ENCODE assay signal across 15 mouse cellular contexts in the genomic region with DNA sequence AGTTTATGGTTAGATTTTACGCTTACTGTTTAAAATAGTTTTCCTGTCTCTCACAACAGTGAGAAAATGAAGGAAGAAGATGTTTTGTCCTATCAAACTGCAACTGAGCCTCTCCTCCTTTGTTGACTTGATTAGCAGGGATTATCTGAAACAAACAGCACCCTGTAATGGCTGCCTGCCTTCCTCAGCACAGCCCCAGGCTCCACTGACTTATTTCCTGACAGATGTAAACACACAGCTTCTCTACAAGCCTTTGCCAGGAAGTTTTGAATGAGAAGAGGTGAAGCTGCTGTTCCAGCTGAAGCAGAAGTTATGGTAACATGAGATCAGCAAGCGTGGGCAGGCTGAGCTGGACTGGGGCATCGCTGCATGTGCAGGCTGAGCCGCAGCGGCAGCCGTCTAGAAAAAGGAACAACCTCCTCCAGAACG. TPM values are rescaled to one million over a fixed set of nuclear protein-coding genes. Genes with fewer than 3 reads are reported as not detected.
DNase-seq lines count a peak whose midpoint lies in the region; ATAC-seq lines count a peak whose summit lies in the region.
"Had no signal": no experiment of that assay in that cellular context is flagged by ENCODE, and none has a peak within 500 bp of the region (broad histone marks: within the 10 kb centered on the region; RNA-seq: fewer than 3 reads in every experiment).

No protein-coding gene starts in this region.

- no peak overlapping the region for H3K9ac ChIP-seq in embryonic facial prominence, embryonic 14.5 days (ENCODE audit: low read depth, low read length)
- H3K9ac ChIP-seq in lung, embryonic 16.5 days (ENCODE audit: low read length) = no peak overlapping the region

- H3K4me1 ChIP-seq in embryonic facial prominence, embryonic 14.5 days (ENCODE audit: control insufficient read depth, insufficient read depth, low read length) = no peaks in the 10 kb centered on the region
- H3K4me1 ChIP-seq in lung, embryonic 16.5 days (replicated peaks; ENCODE audit: control insufficient read depth, insufficient read depth, low read length) = peaks cover 7% of the 10 kb centered on the region; the same call in 1 of the 2 replicates

- 14% methylated on average over 7 of the region's 7 CpGs for WGBS in embryonic facial prominence, embryonic 14.5 days
- WGBS in lung, embryonic 16.5 days = 25% methylated on average over 7 of the region's 7 CpGs

- peak; percentile 44; the same call in 1 of the 2 replicates for ATAC-seq in embryonic facial prominence, embryonic 14.5 days (ENCODE audit: low read depth)
- ATAC-seq in lung, embryonic 16.5 days (ENCODE audit: low read depth) = peak; percentile 76

- H3K36me3 ChIP-seq in embryonic facial prominence, embryonic 14.5 days (ENCODE audit: control insufficient read depth, insufficient read depth, low read length) = no peaks in the 10 kb centered on the region
- no peaks in the 10 kb centered on the region for H3K36me3 ChIP-seq in lung, embryonic 16.5 days (ENCODE audit: control insufficient read depth, insufficient read depth, low read length)
- H3K36me3 ChIP-seq: G1E had no signal

- peak; percentile 76 for DNase-seq in 416B (ENCODE audit: low read depth)
- peak; percentile 50 for DNase-seq in A20 (ENCODE audit: low read depth, low spot score)
- peak; percentile 64 for DNase-seq in embryonic facial prominence, embryonic 14.5 days (ENCODE audit: low spot score)
- DNase-seq in natural killer cell, adult 2 months (ENCODE audit: low spot score in 2 of 2) = no peak
- DNase-seq in thymus, postnatal 0 days (ENCODE audit: low spot score) = no peak
- no peak for DNase-seq in layer of hippocampus, postnatal 25 days (ENCODE audit: extremely low spot score in 1 of 2, low spot score in 1 of 2)
- DNase-seq: adrenal gland, adult 2 months; cerebellum, adult 18-20 months; gastrocnemius, postnatal 14 days; kidney, postnatal 25 days had no signal

- H3K4me3 ChIP-seq in embryonic facial prominence, embryonic 14.5 days (ENCODE audit: low read depth, low read length) = no peak overlapping the region
- H3K4me3 ChIP-seq in lung, embryonic 16.5 days (ENCODE audit: low read length) = no peak overlapping the region
- H3K4me3 ChIP-seq: erythroblast, embryonic 14.5 days had no signal

- H3K9me3 ChIP-seq in embryonic facial prominence, embryonic 14.5 days (ENCODE audit: control insufficient read depth, low read length) = no peaks in the 10 kb centered on the region
- no peaks in the 10 kb centered on the region for H3K9me3 ChIP-seq in lung, embryonic 16.5 days (ENCODE audit: control insufficient read depth, low read length)
- H3K9me3 ChIP-seq: G1E had no signal

- H3K27me3 ChIP-seq in embryonic facial prominence, embryonic 14.5 days (replicated peaks; ENCODE audit: control insufficient read depth, insufficient read depth, low read length) = no peaks in the 10 kb centered on the region
- no peaks in the 10 kb centered on the region for H3K27me3 ChIP-seq in lung, embryonic 16.5 days (ENCODE audit: control insufficient read depth, insufficient read depth, low read depth, low read length)

- H3K27ac ChIP-seq in embryonic facial prominence, embryonic 14.5 days (replicated peaks; ENCODE audit: low read depth, low read length) = no peak overlapping the region
- peak overlapping the region; percentile 39 for H3K27ac ChIP-seq in lung, embryonic 16.5 days (ENCODE audit: low read length)

- H3K4me2 ChIP-seq in embryonic facial prominence, embryonic 14.5 days (ENCODE audit: low read depth, low read length) = no peak overlapping the region
- no peak overlapping the region for H3K4me2 ChIP-seq in lung, embryonic 16.5 days (ENCODE audit: low read depth, low read length)

RNA-seq across cellular contexts. Expression of gene Efcab10, which starts 8.6 kb away (rescaled TPM):
- polyA plus RNA-seq in embryonic facial prominence, embryonic 14.5 days (2014; fragmentation: Nextera tagmentation; extraction: Ambion mirVana) = 2.5 and 5.0 TPM in 2 replicates
- 4.0 and 6.0 TPM in 2 replicates for polyA plus RNA-seq in lung, embryonic 16.5 days (2015; fragmentation: Nextera tagmentation; extraction: Ambion mirVana)
- 0.36 and 0.46 TPM in 2 replicates for polyA plus RNA-seq in thymus, postnatal 0 days (2015; fragmentation: Nextera tagmentation; extraction: Ambion mirVana)
- 1 to 10 TPM; 2.2 to 3.2 TPM for total RNA-seq in layer of hippocampus, postnatal 25 days (2021)
- total RNA-seq: G1E; gastrocnemius, postnatal 14 days; neutrophil, adult 5-6 weeks had no signal
- polyA plus RNA-seq: adrenal gland, adult 2 months; erythroblast, embryonic 14.5 days; G1E; small intestine, adult 2 months had no signal

RNA-seq across cellular contexts. Expression of gene Twistnb, which starts 26.2 kb away (rescaled TPM):
- 46.3 and 59.2 TPM in 2 replicates for polyA plus RNA-seq in embryonic facial prominence, embryonic 14.5 days (2014; fragmentation: Nextera tagmentation; extraction: Ambion mirVana)
- polyA plus RNA-seq in lung, embryonic 16.5 days (2015; fragmentation: Nextera tagmentation; extraction: Ambion mirVana) = 45.5 and 50.9 TPM in 2 replicates
- 105 and 116 TPM in 2 replicates for polyA plus RNA-seq in thymus, postnatal 0 days (2015; fragmentation: Nextera tagmentation; extraction: Ambion mirVana)
- total RNA-seq in layer of hippocampus, postnatal 25 days (2021) = 10 to 100 TPM; 13.5 to 14.8 TPM

Comparison
In these comparisons a context has a peak if more than half of its experiments do, and no peak if none do; other contexts are left out.
1. DNase-seq: peak in 416B (single experiment), A20 (single experiment) and embryonic facial prominence, embryonic 14.5 days (single experiment); none in natural killer cell, adult 2 months (0 of 2), thymus, postnatal 0 days (single experiment) and layer of hippocampus, postnatal 25 days (0 of 2).